Comparison of ENCODE assay signal across 8 mouse cellular contexts in the genomic region with DNA sequence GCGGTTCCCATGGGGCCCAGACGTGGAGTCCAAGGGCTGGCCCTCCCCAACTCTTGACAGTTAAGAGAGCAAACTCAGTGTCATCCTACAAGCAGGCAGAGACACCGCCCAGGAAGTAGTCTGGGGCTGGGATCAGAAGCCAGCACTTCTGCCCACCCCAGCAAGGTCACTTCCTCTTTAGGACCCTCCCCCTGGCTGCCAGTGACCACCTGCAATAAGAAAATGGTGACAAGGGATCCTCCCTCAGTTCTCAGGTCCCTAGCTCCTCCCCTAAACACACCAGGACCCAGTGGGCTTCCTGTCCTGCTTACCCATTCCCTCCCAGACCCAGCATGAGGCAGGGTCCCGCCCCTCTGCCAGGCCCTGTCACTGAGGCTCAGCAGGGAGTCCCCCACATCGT. TPM values are rescaled to one million over a fixed set of nuclear protein-coding genes. Genes with fewer than 3 reads are reported as not detected.
DNase-seq lines count a peak whose midpoint lies in the region; ATAC-seq lines count a peak whose summit lies in the region.

No protein-coding gene starts in this region.

- H3K36me3 ChIP-seq in hindbrain, embryonic 13.5 days, result no peaks in the 10 kb centered on the region
- no peaks in the 10 kb centered on the region for H3K36me3 ChIP-seq in hindbrain, embryonic 16.5 days (ENCODE audit: control insufficient read depth, insufficient read depth, low read length)
- no peaks in the 10 kb centered on the region for H3K36me3 ChIP-seq in limb, embryonic 11.5 days (ENCODE audit: control insufficient read depth, insufficient read depth, low read length)

- H3K9ac ChIP-seq in hindbrain, embryonic 13.5 days, result no peak overlapping the region
- no peak overlapping the region for H3K9ac ChIP-seq in hindbrain, embryonic 16.5 days (ENCODE audit: low read depth, low read length)
- H3K9ac ChIP-seq in limb, embryonic 11.5 days (ENCODE audit: low read length), result no peak overlapping the region

- H3K27me3 ChIP-seq in hindbrain, embryonic 13.5 days, result peaks cover 48% of the 10 kb centered on the region
- H3K27me3 ChIP-seq in hindbrain, embryonic 16.5 days (replicated peaks; ENCODE audit: control insufficient read depth, insufficient read depth, low read length), result peaks cover 16% of the 10 kb centered on the region
- no peaks in the 10 kb centered on the region for H3K27me3 ChIP-seq in limb, embryonic 11.5 days (ENCODE audit: control insufficient read depth, insufficient read depth, low read length)

- no peaks in the 10 kb centered on the region for H3K9me3 ChIP-seq in hindbrain, embryonic 13.5 days
- no peaks in the 10 kb centered on the region for H3K9me3 ChIP-seq in hindbrain, embryonic 16.5 days (ENCODE audit: control insufficient read depth, low read length)
- H3K9me3 ChIP-seq in limb, embryonic 11.5 days (ENCODE audit: control insufficient read depth, low read length), result no peaks in the 10 kb centered on the region

- DNase-seq in limb, embryonic 11.5 days (ENCODE audit: low spot score), result no peak
- DNase-seq in urinary bladder, adult 2 months (ENCODE audit: low spot score), result no peak
- no peak for DNase-seq in cerebellum, postnatal 14 days
- DNase-seq in urinary bladder, adult 18-20 months (ENCODE audit: low spot score in 2 of 2), result no peak

- H3K4me2 ChIP-seq in hindbrain, embryonic 13.5 days, result 0 out of 2 replicates have a peak overlapping the region, but pooled peaks have one; percentile 6
- no peak overlapping the region for H3K4me2 ChIP-seq in hindbrain, embryonic 16.5 days (ENCODE audit: low read length)
- peak overlapping the region; percentile 4; the same call in 1 of the 2 replicates for H3K4me2 ChIP-seq in limb, embryonic 11.5 days (ENCODE audit: low read depth, severe bottlenecking)

- 39% methylated on average over 5 of the region's 5 CpGs for WGBS in hindbrain, embryonic 13.5 days
- WGBS in hindbrain, embryonic 16.5 days, result 36% methylated on average over 5 of the region's 5 CpGs
- WGBS in limb, embryonic 11.5 days, result 19% methylated on average over 5 of the region's 5 CpGs

- H3K27ac ChIP-seq in hindbrain, embryonic 13.5 days, result no peak overlapping the region
- no peak overlapping the region for H3K27ac ChIP-seq in hindbrain, embryonic 16.5 days (ENCODE audit: low read depth, low read length)
- H3K27ac ChIP-seq in limb, embryonic 11.5 days (replicated peaks; ENCODE audit: low read depth, low read length), result no peak overlapping the region

- H3K4me3 ChIP-seq in hindbrain, embryonic 13.5 days, result no peak overlapping the region
- no peak overlapping the region for H3K4me3 ChIP-seq in hindbrain, embryonic 16.5 days (ENCODE audit: low read length)
- H3K4me3 ChIP-seq in limb, embryonic 11.5 days (ENCODE audit: low read depth, low read length), result no peak overlapping the region

- no peak for ATAC-seq in hindbrain, embryonic 13.5 days (ENCODE audit: low FRiP score)
- no peak for ATAC-seq in hindbrain, embryonic 16.5 days
- peak; percentile 47 for ATAC-seq in erythroid progenitor cell, adult 5-6 weeks (replicated peaks; ENCODE audit: low FRiP score, poor library complexity, severe bottlenecking)
- ATAC-seq in limb, embryonic 11.5 days (ENCODE audit: insufficient number of reproducible peaks, low FRiP score, low TSS enrichment, low read depth), result no peak
- peak; percentile 84 for ATAC-seq in monocyte, adult 5-6 weeks (replicated peaks; ENCODE audit: insufficient number of reproducible peaks, low FRiP score, low TSS enrichment, poor library complexity, severe bottlenecking)

- H3K4me1 ChIP-seq in hindbrain, embryonic 13.5 days (replicated peaks), result peaks cover 21% of the 10 kb centered on the region
- peaks cover 18% of the 10 kb centered on the region for H3K4me1 ChIP-seq in hindbrain, embryonic 16.5 days (ENCODE audit: control insufficient read depth, insufficient read depth, low read depth, low read length)
- peaks cover 23% of the 10 kb centered on the region for H3K4me1 ChIP-seq in limb, embryonic 11.5 days (ENCODE audit: control insufficient read depth, insufficient read depth, low read length)

RNA-seq across cellular contexts. Expression of a gene that starts 3.3 kb away (rescaled TPM):
- 2.5 and 3.2 TPM in 2 replicates for polyA plus RNA-seq in hindbrain, embryonic 13.5 days (2015; fragmentation: Nextera tagmentation; extraction: Ambion mirVana)
- polyA plus RNA-seq in hindbrain, embryonic 16.5 days (2015; fragmentation: Nextera tagmentation; extraction: Ambion mirVana), result 1.7 and 3.5 TPM in 2 replicates
- 32.1 and 43.2 TPM in 2 replicates for total RNA-seq in erythroid progenitor cell, adult 5-6 weeks (2015; ENCODE audit: low replicate concordance)
- 31.8 and 52.9 TPM in 2 replicates for total RNA-seq in erythroid progenitor cell, adult 5-6 weeks (2017; ENCODE audit: low replicate concordance)
- 6.2 and 7.2 TPM in 2 replicates for polyA plus RNA-seq in limb, embryonic 11.5 days (2014; fragmentation: Nextera tagmentation; extraction: Ambion mirVana)
- total RNA-seq in monocyte, adult 5-6 weeks (2017), result 31.7 to 76.2 TPM (median 45.9 TPM) in 3 replicates
- 68.9 and 70.9 TPM in 2 replicates for polyA plus RNA-seq in urinary bladder, adult 2 months (2012; rRNA removed)

RNA-seq across cellular contexts. Expression of a gene that starts 20.0 kb away (rescaled TPM):
- polyA plus RNA-seq in hindbrain, embryonic 13.5 days (2015; fragmentation: Nextera tagmentation; extraction: Ambion mirVana), result 9.9 and 10.4 TPM in 2 replicates
- polyA plus RNA-seq in hindbrain, embryonic 16.5 days (2015; fragmentation: Nextera tagmentation; extraction: Ambion mirVana), result 8.0 and 11.4 TPM in 2 replicates
- 55.5 and 65.8 TPM in 2 replicates for total RNA-seq in erythroid progenitor cell, adult 5-6 weeks (2015; ENCODE audit: low replicate concordance)
- 33.0 and 77.8 TPM in 2 replicates for total RNA-seq in erythroid progenitor cell, adult 5-6 weeks (2017; ENCODE audit: low replicate concordance)
- polyA plus RNA-seq in limb, embryonic 11.5 days (2014; fragmentation: Nextera tagmentation; extraction: Ambion mirVana), result 46.4 and 51.7 TPM in 2 replicates
- total RNA-seq in monocyte, adult 5-6 weeks (2017), result 11.1 to 24.4 TPM (median 12.4 TPM) in 3 replicates
- 6.6 and 9.9 TPM in 2 replicates for polyA plus RNA-seq in urinary bladder, adult 2 months (2012; rRNA removed)

RNA-seq across cellular contexts. Expression of a gene that starts 28.9 kb away (rescaled TPM):
- 153 and 157 TPM in 2 replicates for polyA plus RNA-seq in hindbrain, embryonic 13.5 days (2015; fragmentation: Nextera tagmentation; extraction: Ambion mirVana)
- 202 and 203 TPM in 2 replicates for polyA plus RNA-seq in hindbrain, embryonic 16.5 days (2015; fragmentation: Nextera tagmentation; extraction: Ambion mirVana)
- 39.4 and 53.7 TPM in 2 replicates for total RNA-seq in erythroid progenitor cell, adult 5-6 weeks (2015; ENCODE audit: low replicate concordance)
- 12.3 and 15.5 TPM in 2 replicates for total RNA-seq in erythroid progenitor cell, adult 5-6 weeks (2017; ENCODE audit: low replicate concordance)
- polyA plus RNA-seq in limb, embryonic 11.5 days (2014; fragmentation: Nextera tagmentation; extraction: Ambion mirVana), result 271 and 284 TPM in 2 replicates
- total RNA-seq in monocyte, adult 5-6 weeks (2017), result 30.5 to 53.3 TPM (median 49.7 TPM) in 3 replicates
- 88.1 and 93.0 TPM in 2 replicates for polyA plus RNA-seq in urinary bladder, adult 2 months (2012; rRNA removed)

Comparison
In these comparisons a context has a peak if more than half of its experiments do, and no peak if none do; other contexts are left out.
1. ATAC-seq: peak in erythroid progenitor cell, adult 5-6 weeks (single experiment) and monocyte, adult 5-6 weeks (single experiment); none in hindbrain, embryonic 13.5 days (single experiment), hindbrain, embryonic 16.5 days (single experiment) and limb, embryonic 11.5 days (single experiment).